Mouse (Mus musculus): ENCODE results near the gene Fam19a1.
A peak's percentile ranks its signal among the peaks of the same experiment; 100 is the strongest.

Gene Fam19a1

GRCm38 (mm10) chr6:96441971-96442370 lies 329.0 kb downstream of the Fam19a1 start:
- DNase-seq: no peak

GRCm38 (mm10) chr6:96447466-96447865 lies 334.5 kb downstream of the Fam19a1 start:
- DNase-seq: peak; percentile 89 to 91

DNA sequence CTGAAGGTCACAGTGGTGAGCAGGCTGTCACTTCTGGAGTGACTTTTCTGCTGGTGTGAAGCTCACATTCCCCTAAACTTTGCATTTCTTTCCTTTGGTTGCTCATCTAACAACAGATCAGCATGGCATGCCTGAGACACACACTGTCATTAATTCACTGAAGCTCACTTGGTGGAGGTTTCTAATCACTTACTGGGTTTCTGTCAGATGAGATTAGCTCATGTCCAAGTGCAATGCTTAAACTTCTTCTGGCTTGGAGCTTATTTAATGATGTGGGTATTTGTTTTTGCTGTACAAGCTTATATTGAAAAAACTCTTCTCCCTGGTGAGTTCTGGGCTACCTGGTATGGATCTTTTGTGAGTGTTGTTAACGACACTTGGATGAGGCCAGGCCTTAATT lies 343.3 kb downstream of the Fam19a1 start:
- DNase-seq: no peak

- DNase-seq: peak; percentile 17 to 28
Observed at GRCm38 (mm10) chr6:96457590-96458259, 344.8 kb downstream of the Fam19a1 start.

DNA sequence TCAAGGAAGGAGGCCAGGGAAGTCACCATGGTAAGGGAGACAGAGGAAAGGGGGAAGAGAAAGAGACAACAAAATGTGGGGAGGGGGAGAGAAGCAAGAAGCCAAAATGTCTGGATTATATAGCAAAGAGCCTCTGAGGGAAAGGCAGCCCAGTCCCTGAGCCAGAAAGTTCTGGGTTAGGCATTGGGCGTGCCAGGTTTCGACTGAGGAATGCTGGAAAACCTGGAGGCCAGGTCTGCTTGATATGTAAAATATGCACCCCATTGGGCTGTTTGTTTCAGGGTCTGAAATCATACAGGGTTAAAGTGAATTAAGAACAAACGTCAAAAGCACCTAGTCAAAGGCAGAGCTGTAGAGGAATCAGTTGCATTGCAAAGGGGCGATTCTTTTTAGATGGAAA lies 346.1 kb downstream of the Fam19a1 start:
- no peak for DNase-seq

DNA sequence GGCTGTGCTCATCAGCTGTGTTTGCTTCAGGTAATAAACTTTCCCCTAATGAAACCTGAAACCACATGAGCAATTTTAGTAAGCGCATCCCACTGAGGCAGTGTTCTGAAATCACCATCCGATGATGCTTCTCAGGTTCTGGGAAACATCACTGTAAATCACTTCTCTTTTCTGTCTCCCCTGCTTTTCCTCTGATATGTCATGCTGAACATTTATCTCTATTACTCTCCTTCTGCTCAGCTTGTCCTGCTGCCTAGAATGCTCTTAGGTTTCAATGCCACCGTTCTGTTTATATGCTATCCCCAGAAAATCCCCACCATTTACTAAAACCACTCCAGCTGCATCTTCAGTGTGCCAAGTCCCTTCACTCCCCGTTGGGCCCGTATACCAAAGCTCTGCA lies 386.5 kb downstream of the Fam19a1 start:
- DNase-seq: no peak

DNA sequence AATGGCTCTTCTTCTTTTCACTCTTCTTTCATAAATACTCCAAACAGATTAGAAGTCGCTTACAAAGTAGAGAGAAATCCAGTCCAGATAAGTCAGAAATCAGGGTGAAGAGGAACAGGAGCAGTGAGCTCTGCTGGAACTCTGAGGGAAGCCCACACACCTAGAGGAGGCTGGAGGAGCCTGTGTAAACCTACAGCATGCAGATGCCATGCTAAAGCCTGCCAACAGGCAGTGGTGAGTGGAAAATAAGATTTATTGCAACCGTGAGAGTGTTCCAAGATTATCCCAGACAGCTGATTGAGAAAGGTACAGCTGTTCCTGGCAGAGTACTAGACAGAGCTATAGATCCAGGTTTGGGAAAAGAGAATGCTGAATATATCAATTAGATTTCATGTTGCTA lies 428.6 kb downstream of the Fam19a1 start:
- DNase-seq: peak in 1 of 2 experiments; percentile 3

DNA sequence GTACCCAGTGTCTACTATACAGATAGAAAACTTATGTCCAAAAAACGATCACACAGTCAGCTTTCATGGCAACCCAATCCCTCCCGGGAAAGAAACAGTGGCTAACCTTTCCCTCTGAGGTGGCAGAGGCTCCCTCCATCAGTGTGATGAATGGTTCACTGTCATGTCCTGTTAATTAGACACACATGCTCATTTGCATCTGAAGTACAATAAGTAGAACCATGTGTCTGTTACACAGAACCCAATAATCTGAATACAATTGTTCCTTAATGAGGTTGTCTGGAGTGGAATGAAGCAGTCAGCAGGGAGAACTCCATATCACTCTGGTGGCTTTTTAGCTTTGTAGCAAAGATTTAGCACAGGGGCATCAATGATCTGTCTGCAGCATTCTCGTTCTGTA lies 431.9 kb downstream of the Fam19a1 start:
- DNase-seq: no peak

DNA sequence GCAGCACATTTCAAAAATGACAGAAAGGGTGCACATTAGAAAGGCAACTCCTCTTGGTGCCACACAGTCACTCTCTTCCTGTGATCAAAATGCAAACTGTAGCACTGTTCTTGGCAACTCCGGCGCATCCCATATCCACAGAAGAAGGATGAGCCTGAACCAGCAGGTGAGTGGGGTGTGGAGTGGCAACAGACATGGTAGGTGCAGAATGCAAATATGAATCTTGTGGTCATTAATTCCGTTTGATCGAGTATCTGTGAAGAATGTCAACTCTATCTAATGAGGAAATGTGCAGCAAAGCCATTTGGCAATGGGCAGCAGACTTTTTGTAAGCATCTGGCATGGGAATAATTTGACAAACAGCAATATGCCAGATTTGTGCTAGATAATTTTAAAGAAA lies 437.5 kb downstream of the Fam19a1 start:
- DNase-seq: no peak

DNA sequence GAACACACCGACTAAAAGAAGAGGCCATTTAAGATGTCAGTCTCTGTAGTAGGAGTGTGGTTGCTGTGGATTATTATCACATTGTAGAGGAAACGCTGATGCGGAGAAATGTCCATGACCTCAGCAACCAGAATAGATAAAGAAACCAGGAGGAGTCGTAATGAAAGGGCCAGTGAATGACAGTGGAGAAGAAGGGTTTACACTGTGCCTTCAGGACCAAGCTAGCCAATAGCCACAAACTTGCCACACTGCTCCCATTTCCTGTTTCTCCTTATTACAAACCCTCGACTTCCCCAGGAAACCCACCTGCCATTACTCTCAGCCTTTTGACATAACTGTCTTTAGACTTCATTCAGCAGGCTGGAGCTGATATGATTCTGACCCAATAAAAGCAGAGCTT lies 465.7 kb downstream of the Fam19a1 start:
- DNase-seq: no peak

- DNase-seq: no peak
Observed at GRCm38 (mm10) chr6:96580726-96581125, 467.8 kb downstream of the Fam19a1 start.

GRCm38 (mm10) chr6:96581187-96581586 lies 468.2 kb downstream of the Fam19a1 start:
- no peak for DNase-seq

DNA sequence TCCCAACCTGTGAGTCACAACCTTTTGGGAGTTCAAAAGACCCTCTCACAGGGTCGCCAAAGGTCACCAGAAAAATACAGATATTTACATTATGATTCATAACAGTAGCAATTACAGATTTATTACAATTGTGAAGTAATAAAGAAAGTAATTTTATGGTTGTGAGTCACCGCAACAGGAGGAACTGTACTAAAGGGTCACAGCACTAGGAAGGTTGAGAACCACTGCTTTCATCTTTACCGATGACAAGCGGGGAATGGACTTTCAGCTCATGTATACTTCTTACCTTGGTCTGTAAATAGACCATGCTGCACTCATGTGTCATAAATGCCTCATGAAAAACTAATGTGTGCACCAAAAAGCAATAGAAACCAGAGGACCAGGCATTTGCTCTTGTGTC lies 474.5 kb downstream of the Fam19a1 start:
- DNase-seq: no peak

DNA sequence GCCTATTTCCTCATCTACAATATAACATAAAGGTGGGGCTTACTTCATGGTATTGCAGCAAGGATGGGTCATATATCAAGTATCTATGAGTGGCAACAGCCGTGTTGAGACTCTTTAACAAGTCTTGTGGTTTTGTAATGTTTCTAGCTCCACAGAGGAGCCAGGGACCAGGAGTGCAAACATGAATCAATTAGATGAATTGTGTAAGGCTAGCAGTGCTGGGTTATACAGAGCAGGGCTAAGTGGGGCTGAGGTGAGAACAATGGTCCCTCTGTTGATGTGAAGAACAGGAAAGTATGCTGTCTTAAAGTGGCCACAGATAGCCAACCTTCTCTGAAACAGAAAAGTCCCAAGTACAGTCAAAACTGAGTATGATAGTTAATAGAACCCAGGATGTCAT lies 480.1 kb downstream of the Fam19a1 start:
- no peak for DNase-seq

GRCm38 (mm10) chr6:96595201-96595600 lies 482.2 kb downstream of the Fam19a1 start:
- DNase-seq: no peak

- no peak for DNase-seq
Observed at GRCm38 (mm10) chr6:96624196-96624595, 511.2 kb downstream of the Fam19a1 start.

- DNase-seq: peak in 1 of 2 experiments; percentile 2
Observed at GRCm38 (mm10) chr6:96631518-96631917, 518.6 kb downstream of the Fam19a1 start.

DNA sequence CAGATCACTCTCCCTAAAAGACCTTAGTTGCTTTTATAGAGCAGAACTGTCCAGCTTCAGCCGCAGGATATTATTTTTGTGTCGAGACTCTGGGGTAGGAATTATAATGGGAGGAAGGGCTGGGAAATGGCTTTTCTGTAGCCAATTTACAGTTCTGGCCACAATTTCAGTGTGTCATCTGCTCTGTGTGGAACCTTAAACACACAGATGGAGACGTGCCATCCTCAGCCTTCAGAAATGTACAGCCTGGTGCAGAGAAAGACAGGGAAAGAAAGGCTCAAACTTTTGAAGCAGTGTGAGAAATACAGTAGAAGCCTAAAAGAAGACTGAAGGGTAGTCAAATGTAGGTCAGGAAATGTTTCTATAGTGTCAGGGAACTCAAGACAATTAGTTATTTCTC lies 519.3 kb downstream of the Fam19a1 start:
- peak; percentile 4 to 8 for DNase-seq

DNA sequence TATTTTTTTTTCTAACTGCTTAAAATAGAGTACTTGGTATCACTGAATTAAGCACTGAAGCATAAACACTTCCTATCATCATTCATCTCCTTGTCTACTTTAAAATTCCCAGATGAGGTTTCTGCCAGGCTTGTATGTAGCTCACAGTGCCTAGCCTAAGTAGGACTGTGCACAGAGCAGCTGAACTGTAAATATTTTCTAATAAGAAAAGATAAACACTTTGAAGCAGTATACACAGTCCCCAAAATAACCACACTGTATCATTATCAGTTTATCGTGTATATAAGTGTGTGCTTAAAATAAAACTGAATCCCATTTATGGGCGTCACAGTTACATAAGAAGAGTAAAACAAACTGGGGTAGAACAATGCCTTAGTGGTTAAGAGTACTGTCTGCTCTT lies 522.7 kb downstream of the Fam19a1 start:
- no peak for DNase-seq

DNA sequence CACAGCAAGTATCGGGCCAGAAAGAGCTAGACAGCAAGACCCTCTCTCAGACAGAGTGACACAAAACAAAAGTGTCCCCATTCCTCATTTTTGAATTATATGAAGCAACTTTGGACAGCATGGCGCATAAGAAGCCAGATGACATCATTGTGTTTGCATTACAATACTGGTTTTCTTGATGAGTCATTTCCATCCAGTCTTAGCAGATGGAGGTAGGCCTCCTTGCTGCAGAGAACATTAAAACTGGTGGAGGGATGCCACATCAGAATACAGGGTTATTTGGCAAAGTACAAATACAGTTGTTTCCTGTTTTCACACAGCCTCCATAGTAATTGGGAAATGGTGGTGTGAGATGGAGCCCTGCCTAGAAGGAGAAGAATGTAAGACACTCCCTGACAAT lies 535.8 kb downstream of the Fam19a1 start:
- no peak for DNase-seq

- DNase-seq: no peak
Observed at GRCm38 (mm10) chr6:96649267-96649666, 536.3 kb downstream of the Fam19a1 start.

DNA sequence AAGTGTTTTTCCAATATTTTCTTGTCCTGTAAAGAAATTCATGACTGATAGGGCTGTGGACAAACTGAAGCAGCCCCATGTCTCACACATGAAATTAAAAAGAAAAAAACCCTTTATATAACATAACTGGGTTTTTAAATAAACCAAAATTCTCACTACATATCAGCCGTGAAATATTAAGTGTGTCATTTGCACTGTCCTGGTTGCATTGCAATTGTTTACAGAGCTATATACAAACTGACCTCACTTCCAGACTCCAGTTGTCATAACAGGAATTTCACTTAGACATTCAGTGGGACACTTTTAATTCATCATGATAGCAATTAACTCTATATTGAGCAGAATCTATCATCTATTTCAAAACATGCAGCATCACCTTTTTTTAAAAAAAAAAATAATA lies 553.4 kb downstream of the Fam19a1 start:
- DNase-seq: no peak

GRCm38 (mm10) chr6:96677813-96678212 lies 564.9 kb downstream of the Fam19a1 start:
- DNase-seq: no peak

All from cerebellum, postnatal 10 days (tissue).